Mouse (Mus musculus) C3H10T1/2 (cell line): ENCODE data around the gene Olfr449. TPM values are rescaled to one million over a fixed set of nuclear protein-coding genes. Genes with fewer than 3 reads are reported as not detected.

Source experiments
- polyA plus RNA-seq, 2 experiments: library from polyadenylated mRNA; unstranded; fragments of >200 nt; fragmentation: generic; extraction: Trizol; gene quantifications; one replicate each; pipeline ENCODE4 v1.2.1; 2012; ENCODE audit warnings: missing spikeins in 2 of 2

Gene Olfr449
- not detected for polyA plus RNA-seq

DNA sequence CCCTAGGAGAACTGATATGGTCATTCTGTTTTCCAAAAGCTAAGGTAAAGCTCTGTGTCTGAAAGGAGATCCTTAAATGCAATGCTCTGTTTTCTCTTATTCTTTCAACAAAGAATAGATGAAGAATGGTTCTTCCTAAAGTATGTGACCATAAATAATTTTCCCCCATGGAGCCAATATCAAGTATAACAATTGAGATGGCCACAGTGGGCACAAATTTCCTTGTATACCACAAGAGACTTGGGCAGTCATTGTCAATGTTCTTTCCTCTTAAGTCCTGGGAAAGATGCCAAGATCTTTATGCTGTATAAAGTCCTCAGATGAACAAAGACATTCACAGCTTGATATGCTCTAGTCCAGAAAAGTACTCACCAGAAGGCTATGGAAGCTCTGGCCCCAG is at the start of gene Olfr449:
Gene Olfr449 (plus strand): TSS at position 301 of the 400 bp plus-strand sequence.

DNA sequence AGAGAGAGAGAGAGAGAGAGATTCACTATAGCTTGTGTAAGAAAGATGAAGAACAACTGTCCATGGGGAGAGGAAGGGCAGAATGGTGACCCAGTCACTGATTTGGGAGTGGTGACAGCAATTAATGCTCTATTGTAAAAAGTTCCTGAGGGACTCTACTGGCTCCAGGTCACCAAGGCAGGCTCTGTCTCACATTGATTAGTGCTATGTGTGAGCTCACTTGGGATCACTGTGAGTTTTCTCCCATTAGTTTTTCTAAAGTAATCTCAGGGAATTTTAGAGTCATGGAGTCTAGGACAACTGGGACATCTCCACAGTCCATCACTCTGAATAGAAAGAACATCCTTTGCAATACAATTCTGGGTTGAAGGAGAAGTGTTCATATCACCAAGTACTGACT is 49.4 kb upstream of the Olfr449 start, which contains the start of gene Olfr452:
Gene Olfr452 (plus strand): TSS at position 301 of the 400 bp plus-strand sequence.

DNA sequence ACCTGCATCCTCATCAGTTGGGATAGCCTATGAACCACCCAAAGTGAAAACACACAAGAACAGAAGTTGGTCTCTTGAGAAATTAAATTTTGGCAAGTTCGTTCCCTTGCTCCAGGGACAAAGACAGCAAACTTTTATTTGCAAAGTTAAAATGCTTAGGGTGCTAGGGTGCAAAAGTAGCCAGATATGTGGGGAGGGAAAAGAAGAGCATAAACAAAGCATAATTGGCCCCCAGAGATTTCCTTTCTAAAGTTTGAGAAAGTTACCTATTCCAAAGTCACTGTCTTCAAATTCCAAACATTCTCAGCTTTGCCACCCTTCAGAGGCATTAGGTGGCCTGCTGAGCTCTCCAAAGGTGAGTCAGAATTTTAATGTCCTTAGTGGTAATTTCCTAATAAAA is 22.5 kb upstream of the Olfr449 start, which contains the start of gene Olfr450:
Gene Olfr450 (plus strand): TSS at position 301 of the 400 bp plus-strand sequence.

Other genes starting within 250 kb of the Olfr449 start
- under 1 TPM in 1 of 2 experiments, not detected in 1; 0.04 TPM for gene Tcaf3, start 236.7 kb upstream of the Olfr449 start, polyA plus RNA-seq
- gene Tcaf2, start 189.1 kb upstream of the Olfr449 start, polyA plus RNA-seq, result 1 to 10 TPM in 1 of 2 experiments, under 1 TPM in 1; 0.14 to 1.3 TPM
- 10 to 100 TPM in 1 of 2 experiments, 1 to 10 TPM in 1; 3.7 to 22.2 TPM for gene Tcaf1, start 124.3 kb upstream of the Olfr449 start, polyA plus RNA-seq
- not detected for gene Olfr453, start 95.0 kb upstream of the Olfr449 start, polyA plus RNA-seq
- not detected for gene Olfr38, start 78.0 kb upstream of the Olfr449 start, polyA plus RNA-seq
- not detected for gene Olfr452, start 49.3 kb upstream of the Olfr449 start, polyA plus RNA-seq
- gene Olfr450, start 22.4 kb upstream of the Olfr449 start, polyA plus RNA-seq, result not detected
- gene Olfr448, start 56.1 kb downstream of the Olfr449 start, polyA plus RNA-seq, result not detected
- gene Olfr447, start 74.5 kb downstream of the Olfr449 start, polyA plus RNA-seq, result not detected
- not detected for gene Olfr446, start 87.0 kb downstream of the Olfr449 start, polyA plus RNA-seq
- not detected for gene Olfr444, start 114.7 kb downstream of the Olfr449 start, polyA plus RNA-seq